Mouse (Mus musculus) MEL (cell line): ENCODE data around the gene Ripply1. TPM values are rescaled to one million over a fixed set of nuclear protein-coding genes. Genes with fewer than 3 reads are reported as not detected.

Experiments
- DNase-seq: peaks from one replicate; pipeline ENCODE4 v3.0.0; 2011; ENCODE audit warnings: low read depth, low spot score
- H3K27ac ChIP-seq: 2 replicates; pipeline ENCODE4 v1.5.1; 2012; ENCODE audit warnings: low read depth, mild to moderate bottlenecking, control low read depth, low read length, moderate library complexity; ENCODE audit not compliant: control insufficient read depth
- H3K27me3 ChIP-seq, 2 experiments: fragments of 150-350 bp in 1 of 2; sonication (generic) in 1 of 2; 2 replicates each; pipeline ENCODE4 v1.6.1; 2012; ENCODE audit warnings: low read length in 2 of 2, mild to moderate bottlenecking in 2 of 2, improper control_type of control experiment in 1 of 2, moderate library complexity in 1 of 2; ENCODE audit not compliant: insufficient read depth in 2 of 2, control insufficient read depth in 1 of 2
- H3K36me3 ChIP-seq, 2 experiments: 2 replicates each; pipeline ENCODE4 v1.6.1; 2012 to 2014; ENCODE audit warnings: low read length in 2 of 2, improper control_type of control experiment in 1 of 2, inconsistent platforms in 1 of 2, mild to moderate bottlenecking in 1 of 2; ENCODE audit not compliant: insufficient read depth in 2 of 2, control insufficient read depth in 1 of 2
- H3K4me1 ChIP-seq, 2 experiments: fragments of 150-350 bp in 1 of 2; sonication (generic) in 1 of 2; 2 replicates each; pipeline ENCODE4 v1.6.1; 2012; ENCODE audit warnings: low read length in 2 of 2, improper control_type of control experiment in 1 of 2, mild to moderate bottlenecking in 1 of 2; ENCODE audit not compliant: insufficient read depth in 2 of 2, control insufficient read depth in 1 of 2
- H3K4me3 ChIP-seq, 2 experiments: fragments of 150-350 bp in 1 of 2; sonication (generic) in 1 of 2; 2 replicates each; pipeline ENCODE4 v1.5.1; 2012; ENCODE audit warnings: low read depth in 2 of 2, low read length in 2 of 2, mild to moderate bottlenecking in 2 of 2, moderate library complexity in 2 of 2, control low read depth in 1 of 2, improper control_type of control experiment in 1 of 2; ENCODE audit not compliant: control insufficient read depth in 1 of 2, insufficient read depth in 1 of 2
- H3K79me2 ChIP-seq: 2 replicates; pipeline ENCODE4 v1.6.1; 2012; ENCODE audit warnings: mild to moderate bottlenecking, low read length, moderate library complexity; ENCODE audit not compliant: control insufficient read depth, poor library complexity, insufficient read depth
- H3K9ac ChIP-seq: 2 replicates; pipeline ENCODE4 v1.6.1; 2012; ENCODE audit warnings: low read depth, mild to moderate bottlenecking, control low read depth, low read length, moderate library complexity; ENCODE audit not compliant: control insufficient read depth, poor library complexity, severe bottlenecking
- H3K9me3 ChIP-seq: fragments of 150-350 bp; sonication (generic); replicated peaks from 2 replicates; pipeline ENCODE4 v1.6.1; 2012; ENCODE audit warnings: mild to moderate bottlenecking, low read length, improper control_type of control experiment, moderate library complexity; ENCODE audit not compliant: insufficient read depth
- CHD1 ChIP-seq: IDR thresholded peaks from 2 replicates; pipeline ENCODE4 v1.6.1; 2012; ENCODE audit warnings: low read depth, mild to moderate bottlenecking, inconsistent platforms, low read length, improper control_type of control experiment
- CTCF ChIP-seq, 3 experiments: IDR thresholded peaks in 2 of 3; conservative IDR thresholded peaks in 1 of 3; 2 replicates each; pipeline ENCODE4 v1.5.1; 2011 to 2012; ENCODE audit warnings: low read length in 3 of 3, low read depth in 2 of 3, mild to moderate bottlenecking in 2 of 3, improper control_type of control experiment in 1 of 3, inconsistent platforms in 1 of 3, mixed read lengths in 1 of 3, moderate library complexity in 1 of 3; ENCODE audit not compliant: control insufficient read depth in 1 of 3, insufficient read depth in 1 of 3, poor library complexity in 1 of 3, severe bottlenecking in 1 of 3
- E2F4 ChIP-seq: IDR thresholded peaks from 2 replicates; pipeline ENCODE4 v1.6.1; 2011; ENCODE audit warnings: low read depth, low read length, improper control_type of control experiment, borderline replicate concordance
- GATA1 ChIP-seq: IDR thresholded peaks from 2 replicates; pipeline ENCODE4 v1.6.1; 2011; ENCODE audit warnings: low read depth, low read length, improper control_type of control experiment
- KAT2A ChIP-seq: conservative IDR thresholded peaks from 2 replicates; pipeline ENCODE4 v1.6.1; 2012; ENCODE audit warnings: low read depth, low read length, improper control_type of control experiment, inconsistent platforms
- MAFK ChIP-seq: IDR thresholded peaks from 2 replicates; pipeline ENCODE4 v1.6.1; 2011; ENCODE audit warnings: low read depth, mild to moderate bottlenecking, low read length, improper control_type of control experiment, borderline replicate concordance
- MAZ ChIP-seq: IDR thresholded peaks from 2 replicates; pipeline ENCODE4 v1.6.1; 2012; ENCODE audit warnings: low read depth, mild to moderate bottlenecking, inconsistent platforms, low read length, improper control_type of control experiment
- MEF2A ChIP-seq: IDR thresholded peaks from 2 replicates; pipeline ENCODE4 v1.6.1; 2014; ENCODE audit warnings: low read depth, mild to moderate bottlenecking, inconsistent platforms, low read length, improper control_type of control experiment; ENCODE audit not compliant: poor library complexity, insufficient replicate concordance, severe bottlenecking; ENCODE audit errors: extremely low read depth
- MYB ChIP-seq: IDR thresholded peaks from 2 replicates; pipeline ENCODE4 v1.6.1; 2011; ENCODE audit warnings: mild to moderate bottlenecking, low read depth, low read length, improper control_type of control experiment
- MYC ChIP-seq: IDR thresholded peaks from 2 replicates; pipeline ENCODE4 v1.6.1; 2011; ENCODE audit warnings: low read depth, mild to moderate bottlenecking, low read length, improper control_type of control experiment, moderate library complexity
- NELFE ChIP-seq: IDR thresholded peaks from 2 replicates; pipeline ENCODE4 v1.6.1; 2011; ENCODE audit warnings: low read depth, low read length, improper control_type of control experiment
- POLR2A ChIP-seq, 2 experiments: IDR thresholded peaks; 2 replicates each; pipeline ENCODE4 v1.6.1; 2011 to 2012; ENCODE audit warnings: low read length in 2 of 2, mild to moderate bottlenecking in 2 of 2, control low read depth in 1 of 2, improper control_type of control experiment in 1 of 2, low read depth in 1 of 2, moderate library complexity in 1 of 2; ENCODE audit not compliant: control insufficient read depth in 1 of 2, insufficient read depth in 1 of 2, poor library complexity in 1 of 2
- TCF12 ChIP-seq: IDR thresholded peaks from 2 replicates; pipeline ENCODE4 v1.6.1; 2014; ENCODE audit warnings: low read depth, mild to moderate bottlenecking, inconsistent platforms, low read length, improper control_type of control experiment, moderate library complexity
- UBTF ChIP-seq: IDR thresholded peaks from 2 replicates; pipeline ENCODE4 v1.6.1; 2012; ENCODE audit warnings: low read depth, mild to moderate bottlenecking, inconsistent platforms, low read length, improper control_type of control experiment, moderate library complexity, borderline replicate concordance; ENCODE audit not compliant: insufficient read depth
- USF1 ChIP-seq: IDR thresholded peaks from 2 replicates; pipeline ENCODE4 v1.6.1; 2014; ENCODE audit warnings: low read depth, mild to moderate bottlenecking, inconsistent platforms, low read length, improper control_type of control experiment, moderate library complexity
- USF2 ChIP-seq, 2 experiments: IDR thresholded peaks; 2 replicates each; pipeline ENCODE4 v1.6.1; 2011 to 2012; ENCODE audit warnings: improper control_type of control experiment in 2 of 2, low read length in 2 of 2, borderline replicate concordance in 1 of 2, inconsistent platforms in 1 of 2, low read depth in 1 of 2, mild to moderate bottlenecking in 1 of 2; ENCODE audit not compliant: insufficient read depth in 1 of 2
- ZMIZ1 ChIP-seq: IDR thresholded peaks from 2 replicates; pipeline ENCODE4 v1.6.1; 2012; ENCODE audit warnings: low read depth, mild to moderate bottlenecking, inconsistent platforms, low read length, improper control_type of control experiment, moderate library complexity
- ZNF384 ChIP-seq: IDR thresholded peaks from 2 replicates; pipeline ENCODE4 v1.6.1; 2012; ENCODE audit warnings: low read depth, mild to moderate bottlenecking, inconsistent platforms, low read length, improper control_type of control experiment
- polyA plus RNA-seq, 2 experiments: library from polyadenylated mRNA; stranded (reverse) in 1 of 2; unstranded in 1 of 2; fragments of >175 nt in 1 of 2; fragments of >200 nt in 1 of 2; gene quantifications; 2 replicates each; pipeline versions ENCODE4 v1.2.1 to v1.2.4; 2012; ENCODE audit warnings: low replicate concordance in 2 of 2, low read depth in 1 of 2; ENCODE audit not compliant: insufficient read length in 2 of 2, insufficient read depth in 1 of 2, missing spikeins in 1 of 2
- total RNA-seq: library from RNA; depleted of rRNA; stranded (reverse); fragments of 300-350 nt; gene quantifications from 2 replicates; pipeline ENCODE4 v1.2.3, GENCODE M21; 2012

Gene Ripply1
- total and polyA plus RNA-seq, 3 experiments = not detected

GRCm38 (mm10) chrX:139778886-139779285 lies 3.3 kb downstream of the Ripply1 start:
- Histone ChIP-seq H3K36me3 (peaks cover 0 to 13% of the 10 kb centered on the region in 2 experiments; a peak in 2 of 4 replicates), H3K27me3 (no peaks in the 10 kb centered on the region), H3K9ac (no peak overlapping the region), H3K4me3 (no peak overlapping the region), H3K4me1 (peaks cover 7 to 24% of the 10 kb centered on the region in 2 experiments; a peak in 3 of 4 replicates), H3K9me3 (no peaks in the 10 kb centered on the region), H3K79me2 (no peaks in the 10 kb centered on the region; the same call in 1 of the 2 replicates), H3K27ac (no peak overlapping the region)
- TF ChIP-seq MAFK (no peak), MEF2A (no peak), MYB (no peak), GATA1 (no peak), ZNF384 (no peak), ZMIZ1 (no peak), MAZ (no peak), USF1 (no peak)
- no peak for DNase-seq

GRCm38 (mm10) chrX:139777357-139777756 lies 4.8 kb downstream of the Ripply1 start:
- DNase-seq = no peak
- Histone ChIP-seq H3K27me3 (no peaks in the 10 kb centered on the region), H3K9ac (no peak overlapping the region), H3K4me3 (no peak overlapping the region), H3K27ac (no peak overlapping the region), H3K4me1 (peaks cover 7 to 24% of the 10 kb centered on the region in 2 experiments; a peak in 3 of 4 replicates), H3K36me3 (peaks cover 0 to 13% of the 10 kb centered on the region in 2 experiments; a peak in 2 of 4 replicates), H3K9me3 (no peaks in the 10 kb centered on the region), H3K79me2 (no peaks in the 10 kb centered on the region; the same call in 1 of the 2 replicates)
- TF ChIP-seq CTCF (IDR thresholded peaks at IDR 0.05 in 2 of 3, conservative IDR thresholded peaks at IDR 0.05 in 1 of 3; ENCODE audit: control insufficient read depth in 1 of 3, insufficient read depth in 1 of 3, low read depth in 2 of 3, low read length in 3 of 3, poor library complexity in 1 of 3, severe bottlenecking in 1 of 3) (no peak), MYB (no peak), POLR2A (IDR thresholded peaks at IDR 0.05; ENCODE audit: control insufficient read depth in 1 of 2, insufficient read depth in 1 of 2, low read depth in 1 of 2, low read length in 2 of 2, poor library complexity in 1 of 2) (no peak), KAT2A (no peak), ZNF384 (no peak), NELFE (no peak), USF2 (IDR thresholded peaks at IDR 0.05; ENCODE audit: borderline replicate concordance in 1 of 2, insufficient read depth in 1 of 2, low read depth in 1 of 2, low read length in 2 of 2) (no peak), E2F4 (no peak), GATA1 (no peak), MYC (no peak), UBTF (no peak), CHD1 (no peak), TCF12 (no peak)
